Comparison of ENCODE assay signal across 8 mouse cellular contexts in genomic region chr2:84936474-84937429, GRCm38 (mm10). TPM values are rescaled to one million over a fixed set of nuclear protein-coding genes. Genes with fewer than 3 reads are reported as not detected.
DNase-seq lines count a peak whose midpoint lies in the region; ATAC-seq lines count a peak whose summit lies in the region.

Gene Slc43a3 (plus strand): TSS chr2:84936579.

- 21% methylated on average over 38 of the region's 38 CpGs for WGBS in embryonic facial prominence, embryonic 12.5 days
- WGBS in heart, embryonic 10.5 days: 14% methylated on average over 38 of the region's 38 CpGs
- WGBS in kidney, embryonic 14.5 days: 15% methylated on average over 38 of the region's 38 CpGs

- no peaks in the 10 kb centered on the region for H3K27me3 ChIP-seq in embryonic facial prominence, embryonic 12.5 days
- H3K27me3 ChIP-seq in heart, embryonic 10.5 days (ENCODE audit: insufficient read depth, poor library complexity, severe bottlenecking): no peaks in the 10 kb centered on the region
- no peaks in the 10 kb centered on the region for H3K27me3 ChIP-seq in kidney, embryonic 14.5 days (ENCODE audit: control insufficient read depth, insufficient read depth, low read length)

- peak within 1 kb of the TSS; percentile 67; the same call in 1 of the 2 replicates for H3K9ac ChIP-seq in embryonic facial prominence, embryonic 12.5 days
- H3K9ac ChIP-seq in kidney, embryonic 14.5 days (ENCODE audit: low read depth, low read length): peak within 1 kb of the TSS; percentile 72

- ATAC-seq in embryonic facial prominence, embryonic 12.5 days (ENCODE audit: insufficient number of reproducible peaks, insufficient read depth, low FRiP score, low TSS enrichment): peak; percentile 92
- peak; percentile 98 for ATAC-seq in kidney, embryonic 14.5 days (ENCODE audit: low FRiP score, low TSS enrichment)

- DNase-seq in right cerebral cortex, postnatal 14 days: peak; percentile 19
- no peak for DNase-seq in right cerebral cortex, postnatal 36 days (ENCODE audit: low spot score in 2 of 2)
- peak; percentile 97 for DNase-seq in heart, embryonic 10.5 days (ENCODE audit: low spot score)
- DNase-seq in lung, postnatal 25 days (ENCODE audit: low spot score): peak; percentile 90
- DNase-seq in ovary, postnatal 36 days (ENCODE audit: low spot score): peak; percentile 77
- DNase-seq in urinary bladder, postnatal 36 days (ENCODE audit: low spot score in 2 of 2): peak; percentile 64 to 89

- H3K36me3 ChIP-seq in embryonic facial prominence, embryonic 12.5 days: 0 out of 2 replicates have a peak, but pooled peaks cover 2% of the 10 kb centered on the region
- peaks cover 15% of the 10 kb centered on the region; the same call in 1 of the 2 replicates for H3K36me3 ChIP-seq in heart, embryonic 10.5 days
- H3K36me3 ChIP-seq in kidney, embryonic 14.5 days (ENCODE audit: control insufficient read depth, insufficient read depth, low read length): 0 out of 2 replicates have a peak, but pooled peaks cover 4% of the 10 kb centered on the region

- 0 out of 2 replicates have a peak, but pooled peaks cover 3% of the 10 kb centered on the region for H3K9me3 ChIP-seq in embryonic facial prominence, embryonic 12.5 days
- no peaks in the 10 kb centered on the region for H3K9me3 ChIP-seq in heart, embryonic 10.5 days
- no peaks in the 10 kb centered on the region for H3K9me3 ChIP-seq in kidney, embryonic 14.5 days (ENCODE audit: control insufficient read depth, low read length)

- peak within 1 kb of the TSS; percentile 67; the same call in 1 of the 2 replicates for H3K27ac ChIP-seq in embryonic facial prominence, embryonic 12.5 days
- peak within 1 kb of the TSS; percentile 90 for H3K27ac ChIP-seq in heart, embryonic 10.5 days
- H3K27ac ChIP-seq in kidney, embryonic 14.5 days (ENCODE audit: low read depth, low read length): peak within 1 kb of the TSS; percentile 87; the same call in 1 of the 2 replicates

- H3K4me2 ChIP-seq in embryonic facial prominence, embryonic 12.5 days (replicated peaks): peak within 1 kb of the TSS; percentile 55
- H3K4me2 ChIP-seq in kidney, embryonic 14.5 days (replicated peaks; ENCODE audit: low read depth, low read length): peak within 1 kb of the TSS; percentile 48

- peak within 1 kb of the TSS; percentile 46 for H3K4me3 ChIP-seq in embryonic facial prominence, embryonic 12.5 days
- peak within 1 kb of the TSS; percentile 63 for H3K4me3 ChIP-seq in heart, embryonic 10.5 days
- peak within 1 kb of the TSS; percentile 51 for H3K4me3 ChIP-seq in kidney, embryonic 14.5 days (ENCODE audit: low read length)

- H3K4me1 ChIP-seq in embryonic facial prominence, embryonic 12.5 days: peaks cover 11% of the 10 kb centered on the region
- H3K4me1 ChIP-seq in heart, embryonic 10.5 days: peaks cover 24% of the 10 kb centered on the region
- H3K4me1 ChIP-seq in kidney, embryonic 14.5 days (ENCODE audit: control insufficient read depth, insufficient read depth, low read length): peaks cover 3% of the 10 kb centered on the region; the same call in 1 of the 2 replicates

RNA-seq across cellular contexts. Expression of gene Slc43a3, which starts in this region (rescaled TPM):
- 30.4 and 35.9 TPM in 2 replicates for polyA plus RNA-seq in embryonic facial prominence, embryonic 12.5 days (2016; fragmentation: Nextera tagmentation; extraction: Ambion mirVana)
- polyA plus RNA-seq in heart, embryonic 10.5 days (2016; fragmentation: Nextera tagmentation; extraction: Ambion mirVana): 48.4 and 50.9 TPM in 2 replicates
- polyA plus RNA-seq in kidney, embryonic 14.5 days (2014; fragmentation: Nextera tagmentation; extraction: Ambion mirVana): 41.1 and 53.7 TPM in 2 replicates

Comparison
In these comparisons a context has a peak if more than half of its experiments do, and no peak if none do; other contexts are left out.
1. DNase-seq: peak in right cerebral cortex, postnatal 14 days (single experiment), heart, embryonic 10.5 days (single experiment), lung, postnatal 25 days (single experiment), ovary, postnatal 36 days (single experiment) and urinary bladder, postnatal 36 days (2 of 2); none in right cerebral cortex, postnatal 36 days (0 of 2).
2. Peak in every context shown above with its lines, with median percentiles within 50 percentile points of each other: H3K27ac ChIP-seq and H3K4me3 ChIP-seq.